Mouse (Mus musculus) heart, embryonic 12.5 days (tissue): Measurements from ENCODE around the gene Dmtf1. TPM values are rescaled to one million over a fixed set of nuclear protein-coding genes. Genes with fewer than 3 reads are reported as not detected.

ENCODE experiments used
- ATAC-seq: fragments of 200-750 bp; cut with Nextera tagmentation; 2 replicates; pipeline ENCODE4 v1.8.0; 2017; ENCODE audit warnings: moderate TSS enrichment, moderate library complexity; ENCODE audit not compliant: insufficient number of reproducible peaks, low FRiP score
- H3K27ac ChIP-seq: fragments of 300-500 bp; sonication (generic); 2 replicates; pipeline ENCODE4 v1.5.1; 2016; ENCODE audit warnings: mild to moderate bottlenecking, moderate library complexity; ENCODE audit not compliant: poor library complexity, severe bottlenecking
- H3K27me3 ChIP-seq: fragments of 300-500 bp; sonication (generic); replicated peaks from 2 replicates; pipeline ENCODE4 v1.6.1; 2016; ENCODE audit warnings: mild to moderate bottlenecking, moderate library complexity
- H3K36me3 ChIP-seq: fragments of 300-500 bp; sonication (generic); 2 replicates; pipeline ENCODE4 v1.6.1; 2016; ENCODE audit warnings: mild to moderate bottlenecking, moderate library complexity
- H3K4me1 ChIP-seq: fragments of 300-500 bp; sonication (generic); replicated peaks from 2 replicates; pipeline ENCODE4 v1.6.1; 2016; ENCODE audit warnings: mild to moderate bottlenecking
- H3K4me2 ChIP-seq: fragments of 300-500 bp; sonication (generic); 2 replicates; pipeline ENCODE4 v1.6.1; 2016; ENCODE audit warnings: mild to moderate bottlenecking, moderate library complexity
- H3K4me3 ChIP-seq: fragments of 300-500 bp; sonication (generic); 2 replicates; pipeline ENCODE4 v1.5.1; 2016; ENCODE audit warnings: mild to moderate bottlenecking
- H3K9ac ChIP-seq: fragments of 300-500 bp; sonication (generic); 2 replicates; pipeline ENCODE4 v1.6.1; 2016; ENCODE audit warnings: mild to moderate bottlenecking, moderate library complexity
- H3K9me3 ChIP-seq: fragments of 300-500 bp; sonication (generic); replicated peaks from 2 replicates; pipeline ENCODE4 v1.6.1; 2016; ENCODE audit warnings: mild to moderate bottlenecking, moderate library complexity
- WGBS: fragments of 180-500 bp; shearing (Covaris S2); methylation state at CpG from one replicate; pipeline ENCODE4 v1.1.7; 2016; 5-methylcytosine and 5-hydroxymethylcytosine counted together
- polyA plus RNA-seq: library from polyadenylated mRNA; unstranded; fragments of >200 nt; fragmentation: Nextera tagmentation; extraction: Ambion mirVana; gene quantifications from 2 replicates; pipeline ENCODE4 v1.2.1, GENCODE M21; 2016

The Dmtf1 gene
- polyA plus RNA-seq, 1 experiment from 2014 or later, result 37.6 TPM

DNA sequence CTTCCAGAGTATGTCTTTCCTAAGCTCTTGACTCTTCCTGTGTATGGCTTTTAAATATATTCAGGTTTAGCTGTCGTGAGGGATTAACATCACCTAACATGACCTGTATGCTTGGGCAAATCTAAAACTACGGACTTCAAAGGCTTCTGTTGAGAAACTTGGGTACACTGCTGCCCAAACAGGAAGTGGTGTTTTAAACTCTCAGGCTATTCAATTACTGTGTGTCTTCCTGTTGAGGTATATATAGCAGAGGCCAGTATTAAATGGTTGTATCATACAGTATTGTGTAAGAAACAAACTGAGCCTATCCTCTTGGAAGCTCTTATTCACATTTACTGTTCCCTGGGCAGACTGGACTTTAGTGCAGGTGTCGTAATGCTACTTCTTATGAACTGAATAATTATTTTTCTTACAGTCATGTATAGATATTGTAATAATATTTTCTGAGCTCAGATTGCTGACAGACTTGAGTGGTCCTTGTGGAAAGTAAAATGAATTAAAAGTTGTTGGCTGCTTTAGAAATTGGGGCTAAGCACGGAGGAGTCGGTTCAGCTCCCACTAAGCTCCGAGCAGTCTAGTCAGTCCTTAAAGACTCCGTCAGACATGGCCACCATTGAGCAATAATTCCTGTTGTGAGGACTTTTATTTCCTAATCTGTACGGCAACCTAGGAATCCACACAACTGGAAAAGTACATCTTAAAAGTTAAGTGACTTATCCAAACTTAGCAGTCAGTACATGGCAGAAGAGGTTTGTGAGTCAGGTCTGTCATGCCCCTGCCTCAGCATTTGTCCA is 54.1 kb downstream of the Dmtf1 start:
- peaks cover 6% of the 10 kb centered on the region for H3K27me3 ChIP-seq
- no peak overlapping the region for H3K27ac ChIP-seq
- H3K4me2 ChIP-seq, result no peak overlapping the region
- H3K4me3 ChIP-seq, result no peak overlapping the region
- H3K36me3 ChIP-seq, result no peaks in the 10 kb centered on the region
- H3K9me3 ChIP-seq, result no peaks in the 10 kb centered on the region
- 76% methylated on average over 8 of the region's 8 CpGs for WGBS
- no peaks in the 10 kb centered on the region for H3K4me1 ChIP-seq
- no peak for ATAC-seq
- no peak overlapping the region for H3K9ac ChIP-seq

DNA sequence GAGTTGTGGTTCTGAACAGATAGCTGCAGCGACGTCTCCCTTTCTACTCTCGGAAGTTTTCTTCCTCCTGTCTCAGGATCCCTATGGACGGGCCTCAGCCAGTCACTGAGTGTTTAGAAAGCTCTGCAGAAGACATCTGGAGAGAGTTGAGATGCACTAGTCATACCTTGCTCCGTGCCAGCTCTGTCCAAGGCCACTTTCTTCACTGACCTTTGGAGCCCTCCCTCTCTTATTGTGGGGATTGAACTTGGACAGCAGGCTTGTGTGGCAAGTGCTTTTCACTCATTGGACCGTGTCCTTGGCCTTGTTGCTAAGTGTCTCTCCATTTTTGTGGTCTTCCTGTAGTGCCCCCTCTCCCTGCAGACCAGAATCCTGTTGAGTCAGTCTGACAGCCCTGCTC is 54.8 kb downstream of the Dmtf1 start:
- Histone ChIP-seq H3K9me3 (no peaks in the 10 kb centered on the region), H3K4me2 (no peak overlapping the region), H3K27me3 (peaks cover 13% of the 10 kb centered on the region), H3K27ac (no peak overlapping the region), H3K9ac (no peak overlapping the region), H3K36me3 (no peaks in the 10 kb centered on the region), H3K4me1 (no peaks in the 10 kb centered on the region), H3K4me3 (no peak overlapping the region)
- ATAC-seq, result no peak
- 78% methylated on average over 6 of the region's 6 CpGs for WGBS

DNA sequence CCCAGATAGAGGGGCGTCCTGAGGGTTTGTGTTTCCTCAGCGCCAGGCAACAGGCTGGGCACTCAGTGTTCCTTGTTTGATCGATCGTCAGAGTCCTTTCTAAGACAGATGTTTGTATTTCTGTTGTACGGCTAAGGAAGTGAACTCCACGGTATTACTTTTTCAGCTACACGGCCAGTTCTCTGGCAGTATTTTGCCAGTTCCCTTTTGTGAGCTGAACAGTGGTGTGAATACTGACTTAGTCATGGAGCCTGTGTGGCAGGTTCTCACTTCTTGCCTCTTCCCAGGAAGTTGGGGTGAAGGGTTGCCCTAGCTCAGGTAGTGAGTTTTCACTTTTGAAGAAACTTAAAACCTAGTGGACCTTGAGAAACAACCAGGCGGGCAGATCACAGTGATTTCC is 57.6 kb downstream of the Dmtf1 start:
- no peak for ATAC-seq
- H3K27me3 ChIP-seq, result peaks cover 15% of the 10 kb centered on the region

DNA sequence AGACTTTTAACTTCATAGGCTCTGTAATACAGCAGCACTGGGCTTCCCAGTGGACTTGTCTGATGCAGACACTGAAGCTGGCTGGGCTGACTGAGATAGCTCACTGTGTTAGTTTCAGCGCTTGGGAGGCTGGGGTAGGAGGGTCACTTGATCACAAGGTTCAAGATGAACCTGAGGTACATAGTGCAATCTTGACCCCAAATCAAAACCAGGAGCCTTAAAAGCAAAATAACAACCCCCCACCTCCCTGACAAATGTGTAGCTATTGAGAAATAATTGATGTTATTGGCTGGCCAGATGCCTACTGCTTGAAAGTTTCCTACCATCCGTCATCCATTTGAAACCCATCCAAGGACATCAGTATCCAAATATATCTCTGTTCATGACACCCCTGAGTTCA is 58.9 kb downstream of the Dmtf1 start:
- Histone ChIP-seq H3K36me3 (no peaks in the 10 kb centered on the region), H3K27ac (no peak overlapping the region), H3K4me2 (no peak overlapping the region), H3K9ac (no peak overlapping the region), H3K4me1 (peaks cover 5% of the 10 kb centered on the region; the same call in 1 of the 2 replicates), H3K27me3 (peaks cover 15% of the 10 kb centered on the region), H3K4me3 (no peak overlapping the region), H3K9me3 (0 out of 2 replicates have a peak, but pooled peaks cover 2% of the 10 kb centered on the region)
- no peak for ATAC-seq
- WGBS, result 90% methylated on average over 2 of the region's 2 CpGs

More for the DNA sequence above, 57.6 kb downstream of the Dmtf1 start:
- no peak overlapping the region for H3K27ac ChIP-seq
- H3K9ac ChIP-seq, result no peak overlapping the region
- no peaks in the 10 kb centered on the region for H3K9me3 ChIP-seq
- H3K36me3 ChIP-seq, result no peaks in the 10 kb centered on the region
- no peak overlapping the region for H3K4me3 ChIP-seq
- peaks cover 5% of the 10 kb centered on the region; the same call in 1 of the 2 replicates for H3K4me1 ChIP-seq
- WGBS, result 81% methylated on average over 8 of the region's 8 CpGs
- H3K4me2 ChIP-seq, result no peak overlapping the region

DNA sequence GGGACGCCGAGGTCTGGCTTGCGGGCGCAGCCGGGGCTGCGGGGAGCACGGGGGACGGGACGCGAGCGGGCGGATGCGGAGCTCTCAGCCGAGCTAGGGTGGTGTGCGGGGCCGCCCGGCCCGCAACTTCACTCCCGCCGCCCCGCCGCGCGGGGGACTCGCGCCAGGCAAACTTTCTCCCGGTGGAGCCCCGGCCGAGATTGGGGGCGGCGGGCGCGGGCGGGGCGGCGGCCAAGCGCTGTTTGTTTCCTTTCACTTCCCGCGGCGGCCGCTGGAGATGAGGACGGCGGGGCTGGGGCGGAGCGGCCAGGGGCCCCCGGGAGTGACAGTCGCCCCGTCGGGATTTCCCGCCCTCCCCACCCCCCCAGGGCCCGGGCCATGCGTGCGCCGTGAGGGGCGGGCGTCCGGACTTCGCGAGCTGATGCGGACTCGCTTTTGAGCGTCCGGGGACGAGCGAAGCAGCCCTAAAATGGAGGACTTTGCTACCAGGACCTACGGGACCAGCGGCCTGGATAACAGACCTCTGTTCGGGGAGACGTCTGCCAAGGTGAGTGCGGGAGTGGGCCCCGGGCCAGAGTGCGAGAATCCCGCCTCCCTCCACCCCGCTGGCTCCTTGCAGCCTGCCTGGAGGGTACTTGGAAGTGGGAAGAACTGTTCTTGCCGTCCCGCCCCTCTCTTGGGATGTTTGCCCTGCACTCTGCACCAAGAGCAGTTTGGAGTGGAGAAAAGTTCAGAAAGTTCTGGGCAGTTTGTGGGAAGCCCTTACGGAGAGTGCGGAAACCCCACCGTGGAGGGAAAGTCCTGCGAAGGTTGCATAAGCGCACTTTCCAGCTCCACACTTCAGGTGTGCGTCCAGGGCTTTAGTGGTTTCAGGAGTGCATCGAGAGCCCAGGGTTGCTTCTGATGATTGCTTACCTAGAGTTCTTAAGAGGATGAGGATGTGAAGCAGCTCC is 60.5 kb downstream of the Dmtf1 start:
- Histone ChIP-seq H3K9me3 (peaks cover 6% of the 10 kb centered on the region), H3K9ac (peak overlapping the region; percentile 79), H3K4me3 (peak overlapping the region; percentile 95), H3K27me3 (peaks cover 15% of the 10 kb centered on the region), H3K36me3 (no peaks in the 10 kb centered on the region), H3K4me1 (peaks cover 5% of the 10 kb centered on the region; the same call in 1 of the 2 replicates), H3K4me2 (peak overlapping the region; percentile 90), H3K27ac (no peak overlapping the region)
- WGBS, result under 1% methylated on average over 77 of the region's 83 CpGs
- ATAC-seq, result peak; percentile 82

DNA sequence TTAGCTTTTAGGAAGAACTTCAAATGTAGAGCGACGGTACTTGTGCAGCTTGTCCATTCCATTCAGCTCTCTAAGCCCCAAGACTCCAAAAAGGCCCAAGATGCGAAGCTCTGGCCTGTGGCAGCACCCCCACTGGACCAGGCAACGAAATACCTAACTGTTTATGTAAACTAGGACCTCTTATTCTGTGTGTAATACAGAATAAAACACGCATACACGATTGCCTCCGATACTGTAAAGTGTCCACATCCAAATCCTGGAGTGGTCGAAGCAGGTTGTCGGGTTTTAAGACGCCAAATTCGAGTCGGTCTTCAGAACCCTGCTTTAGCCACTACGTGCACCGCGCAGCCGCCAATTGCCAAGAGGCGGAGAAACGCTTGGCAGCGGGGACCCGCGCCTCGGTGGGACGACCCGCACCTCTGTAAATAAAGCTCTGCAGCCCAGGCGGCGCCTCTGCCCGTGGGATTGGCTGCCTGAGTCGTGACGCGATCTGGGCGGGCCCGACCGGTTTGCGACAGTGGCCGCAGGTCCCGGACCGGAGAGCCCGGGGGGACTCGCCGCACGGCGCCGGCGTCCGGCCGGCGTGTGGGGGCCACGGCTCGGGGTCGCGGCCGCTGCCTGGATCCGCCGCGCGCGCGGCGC is 61.2 kb downstream of the Dmtf1 start, which contains the start of gene Tmem243:
TSS of gene Tmem243 (plus strand) at position 462 of the 642 bp plus-strand sequence.
- Histone ChIP-seq H3K9me3 (peaks cover 6% of the 10 kb centered on the region), H3K4me3 (peak within 1 kb of the TSS; percentile 95), H3K4me1 (peaks cover 5% of the 10 kb centered on the region; the same call in 1 of the 2 replicates), H3K36me3 (no peaks in the 10 kb centered on the region), H3K27me3 (peaks cover 15% of the 10 kb centered on the region), H3K4me2 (peak within 1 kb of the TSS; percentile 90), H3K9ac (peak within 1 kb of the TSS; percentile 79), H3K27ac (no peak within 1 kb of the TSS)
- under 1% methylated on average over 59 of the region's 59 CpGs for WGBS
- ATAC-seq, result peak; percentile 95

DNA sequence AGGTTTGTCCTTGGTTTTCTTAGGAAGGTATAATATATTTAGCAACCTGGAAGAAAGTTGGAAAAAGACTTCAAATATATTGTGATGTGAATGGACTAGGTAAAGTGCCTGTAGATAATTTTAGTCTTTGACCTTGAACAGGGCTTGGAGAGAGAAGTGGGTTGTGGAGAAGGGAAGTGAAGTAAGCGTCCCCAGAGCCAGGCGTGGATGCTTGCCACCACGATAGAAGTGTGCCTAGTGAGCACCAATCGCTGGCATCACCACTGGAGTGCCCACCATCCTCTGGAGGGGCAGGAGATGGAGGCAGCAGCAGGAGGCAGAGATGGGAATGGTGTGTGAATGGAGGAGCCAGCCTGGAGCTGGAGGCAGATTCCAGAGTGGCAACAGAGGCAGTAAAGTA is 68.1 kb downstream of the Dmtf1 start:
- H3K4me2 ChIP-seq, result no peak overlapping the region
- WGBS, result 74% methylated on average over 4 of the region's 4 CpGs
- no peak overlapping the region for H3K4me3 ChIP-seq
- no peaks in the 10 kb centered on the region for H3K27me3 ChIP-seq
- no peak overlapping the region for H3K27ac ChIP-seq
- H3K4me1 ChIP-seq, result no peaks in the 10 kb centered on the region
- no peaks in the 10 kb centered on the region for H3K36me3 ChIP-seq
- peaks cover 6% of the 10 kb centered on the region for H3K9me3 ChIP-seq
- no peak overlapping the region for H3K9ac ChIP-seq
- no peak for ATAC-seq

DNA sequence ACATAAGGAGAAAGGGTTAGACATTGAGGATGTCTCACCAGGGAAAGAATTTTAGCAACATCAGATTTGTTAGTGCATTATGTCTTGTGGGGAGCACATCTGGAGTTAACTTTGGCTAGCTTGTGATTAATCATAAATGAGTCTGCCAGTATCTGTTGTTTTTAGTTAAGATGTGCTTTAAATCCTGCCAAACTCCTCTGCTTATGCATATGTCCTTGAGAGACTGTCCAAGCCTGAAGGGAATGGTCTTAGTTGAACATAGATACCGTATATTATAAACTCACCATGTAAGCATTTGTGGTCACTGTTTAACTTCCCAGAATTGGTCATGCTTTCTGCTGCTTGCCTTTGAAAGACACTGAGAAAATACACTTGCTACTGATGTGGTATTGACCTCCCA is 68.9 kb downstream of the Dmtf1 start:
- Histone ChIP-seq H3K4me1 (no peaks in the 10 kb centered on the region), H3K4me2 (no peak overlapping the region), H3K9ac (no peak overlapping the region), H3K4me3 (no peak overlapping the region), H3K27me3 (no peaks in the 10 kb centered on the region), H3K9me3 (peaks cover 4% of the 10 kb centered on the region), H3K36me3 (no peaks in the 10 kb centered on the region), H3K27ac (no peak overlapping the region)
- no peak for ATAC-seq
- 81% methylated on average over 1 of the region's 1 CpGs for WGBS

DNA sequence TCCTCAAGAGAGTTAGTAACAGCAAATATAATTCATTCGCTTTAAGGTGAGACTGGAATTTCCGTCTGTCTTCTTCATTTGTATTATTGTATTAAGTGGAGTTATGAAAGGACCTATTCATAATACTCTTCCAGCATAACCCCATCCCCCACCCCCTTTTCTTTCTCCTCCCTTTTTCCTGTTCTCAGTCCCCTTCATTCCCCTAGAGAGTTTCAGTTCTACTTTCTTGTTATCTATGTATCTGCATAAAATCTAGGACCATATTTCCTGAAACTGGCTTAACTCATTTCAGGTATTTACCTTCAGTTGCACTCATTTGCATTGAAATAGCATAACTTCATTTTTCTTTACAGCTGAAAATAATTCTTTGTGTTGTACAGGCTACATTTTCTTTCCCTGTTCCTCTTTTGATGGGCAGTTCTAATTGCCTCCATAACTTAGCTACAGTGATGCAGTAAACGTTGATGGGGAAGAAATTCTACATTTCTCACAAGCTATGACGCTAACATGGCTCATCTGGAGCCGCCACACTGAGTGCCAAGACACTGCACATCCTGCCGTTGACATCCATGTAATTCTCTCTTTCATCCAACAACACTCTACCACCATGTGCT is 71.0 kb downstream of the Dmtf1 start:
- Histone ChIP-seq H3K27ac (no peak overlapping the region), H3K4me1 (no peaks in the 10 kb centered on the region), H3K9me3 (no peaks in the 10 kb centered on the region), H3K4me2 (no peak overlapping the region), H3K4me3 (no peak overlapping the region), H3K27me3 (no peaks in the 10 kb centered on the region), H3K9ac (no peak overlapping the region), H3K36me3 (no peaks in the 10 kb centered on the region)
- WGBS, result 74% methylated on average over 6 of the region's 6 CpGs
- ATAC-seq, result no peak

DNA sequence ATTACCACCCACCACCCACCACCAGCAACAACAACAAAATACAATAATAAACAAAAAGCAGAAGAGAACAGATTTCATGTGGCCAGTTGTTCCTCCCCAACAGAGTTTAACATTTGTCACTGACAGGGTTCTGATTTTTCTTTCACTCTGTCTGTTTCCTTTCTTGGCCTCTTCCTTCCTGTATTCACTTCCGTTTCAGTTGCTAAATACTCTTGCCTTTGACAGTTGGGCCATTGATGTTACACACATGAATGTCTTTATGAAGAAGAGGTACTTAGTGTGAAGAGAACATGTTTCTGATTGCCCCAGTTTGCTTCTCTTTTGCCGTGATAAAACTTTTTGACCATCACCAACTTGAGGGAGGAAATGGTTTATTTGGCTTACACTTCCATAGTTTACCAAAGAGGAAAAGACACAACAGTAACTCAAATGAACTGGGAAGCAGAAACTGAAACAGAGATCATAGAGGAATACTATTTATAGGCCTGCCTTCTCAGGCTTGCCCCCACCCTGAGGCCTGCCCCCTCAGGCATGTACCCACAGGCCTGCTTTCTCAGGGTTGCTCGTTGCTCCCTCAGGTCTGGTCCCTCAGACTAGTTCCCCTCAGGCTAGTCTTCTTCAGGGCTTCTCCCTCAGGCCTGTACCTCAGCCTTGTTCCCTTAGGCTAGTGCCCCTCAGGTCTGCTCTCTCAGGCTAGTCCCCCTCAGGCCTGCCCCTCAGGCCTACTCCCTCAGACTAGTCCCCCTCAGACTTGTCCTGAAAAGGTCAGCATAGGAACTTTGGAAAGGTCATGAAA is 74.5 kb downstream of the Dmtf1 start:
- Histone ChIP-seq H3K4me3 (no peak overlapping the region), H3K4me2 (no peak overlapping the region), H3K27me3 (no peaks in the 10 kb centered on the region), H3K36me3 (no peaks in the 10 kb centered on the region), H3K9ac (no peak overlapping the region), H3K27ac (no peak overlapping the region), H3K4me1 (no peaks in the 10 kb centered on the region), H3K9me3 (no peaks in the 10 kb centered on the region)
- ATAC-seq, result no peak
- WGBS, result 59% methylated on average over 3 of the region's 3 CpGs
